Mouse (Mus musculus): ENCODE results near the gene Zfhx3.

The Zfhx3 gene

DNA sequence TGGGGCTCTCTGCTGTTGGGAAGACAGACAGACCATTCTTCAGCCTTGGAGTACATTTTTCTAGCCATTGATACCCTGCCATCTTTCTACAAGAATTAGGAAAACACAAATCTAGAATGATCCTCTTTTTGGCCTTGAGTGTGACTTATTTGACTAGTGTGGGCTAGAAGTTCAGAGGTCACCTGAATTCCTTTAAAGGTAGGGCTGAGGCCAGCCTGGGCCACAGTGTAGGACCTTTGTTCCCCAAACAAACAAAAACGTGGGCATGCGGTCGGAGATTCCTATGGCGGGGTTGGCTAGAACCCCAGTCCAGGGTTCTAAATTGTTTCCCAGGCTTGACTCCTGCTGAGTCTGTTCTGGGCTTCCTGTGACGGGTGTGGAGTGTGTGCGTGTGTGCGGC lies 970.6 kb downstream of the Zfhx3 start:
- DNase-seq (ENCODE audit: extremely low read depth, low read depth), result no peak

DNA sequence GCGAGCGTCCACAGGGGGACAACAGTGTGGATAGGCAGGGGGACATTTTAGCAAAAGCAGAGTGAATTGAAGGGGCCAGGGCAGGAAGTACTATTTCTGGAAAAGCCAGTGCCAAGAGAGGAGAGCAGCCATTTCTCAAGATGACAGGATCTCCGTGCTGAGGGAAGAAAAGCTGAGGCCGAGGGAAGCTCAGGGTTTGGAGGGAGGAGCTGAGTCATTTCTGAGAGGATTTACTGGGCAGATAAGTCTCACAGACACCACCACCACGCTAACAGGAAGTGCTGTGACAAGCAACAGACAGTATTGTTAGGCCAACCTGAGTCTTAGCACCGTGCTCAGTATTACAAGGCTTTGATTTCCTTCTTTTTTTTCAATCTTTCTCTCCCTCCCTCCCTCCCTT lies 973.0 kb downstream of the Zfhx3 start:
- peak; percentile 80 for DNase-seq (ENCODE audit: extremely low read depth, low read depth)

DNA sequence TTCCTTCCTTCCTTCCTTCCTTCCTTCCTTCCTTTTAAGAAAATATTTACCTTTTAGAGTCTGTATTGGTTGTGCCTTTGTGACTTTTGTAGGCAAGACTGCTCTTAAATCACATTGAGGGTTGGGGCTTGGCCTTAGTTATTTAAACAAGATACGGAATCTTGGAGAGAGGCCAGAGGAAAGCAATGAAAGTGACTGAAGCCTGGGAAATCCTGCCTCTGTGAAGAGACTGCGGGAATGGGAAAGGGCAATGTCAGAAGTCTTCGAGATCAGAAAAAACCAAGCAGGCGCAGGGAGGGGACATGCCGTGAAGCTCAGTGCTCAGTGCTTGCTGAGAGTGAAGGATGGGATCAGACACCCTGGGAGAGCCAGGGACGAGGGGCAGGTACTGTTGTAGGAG lies 973.4 kb downstream of the Zfhx3 start:
- no peak for DNase-seq (ENCODE audit: extremely low read depth, low read depth)

DNA sequence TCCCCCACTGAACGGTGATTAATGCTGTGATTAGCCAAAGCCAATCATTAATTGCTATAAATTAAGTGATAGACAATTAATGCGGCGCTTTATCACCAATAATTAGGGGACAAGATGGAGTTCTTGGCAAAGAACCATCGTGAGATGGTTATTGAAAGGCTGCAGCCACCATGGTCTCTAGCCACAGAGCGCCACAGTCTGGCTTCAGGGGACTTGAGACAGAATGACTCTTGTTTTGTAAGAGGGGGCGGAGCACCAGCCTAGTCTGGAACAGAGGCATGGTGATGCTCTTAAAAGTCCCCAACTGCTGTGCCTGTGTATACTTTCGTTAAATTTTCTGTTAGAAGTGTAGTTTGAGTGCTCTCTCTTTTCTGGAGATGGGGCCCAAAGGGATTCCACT lies 977.7 kb downstream of the Zfhx3 start:
- no peak for DNase-seq (ENCODE audit: extremely low read depth, low read depth)

DNA sequence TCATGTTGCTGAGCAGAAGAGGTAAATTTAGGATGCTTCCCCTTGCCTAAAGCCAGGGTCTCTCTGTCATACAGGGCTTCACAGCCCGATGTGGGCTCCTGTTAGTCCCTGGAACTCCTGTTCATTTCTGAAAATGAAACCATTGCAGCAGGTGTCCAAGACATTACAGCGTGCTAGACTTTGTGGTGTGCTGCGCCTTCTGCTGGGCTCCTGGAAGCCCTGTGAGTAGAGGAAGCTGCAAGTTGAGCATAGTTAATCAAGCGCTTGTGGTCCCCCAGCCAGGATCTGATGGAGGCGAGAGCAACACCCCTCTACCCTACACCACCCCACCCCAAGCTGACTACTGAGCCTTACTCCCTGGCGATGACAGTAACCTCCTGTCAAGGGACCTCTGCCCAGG lies 980.7 kb downstream of the Zfhx3 start:
- no peak for DNase-seq (ENCODE audit: extremely low read depth, low read depth)

DNA sequence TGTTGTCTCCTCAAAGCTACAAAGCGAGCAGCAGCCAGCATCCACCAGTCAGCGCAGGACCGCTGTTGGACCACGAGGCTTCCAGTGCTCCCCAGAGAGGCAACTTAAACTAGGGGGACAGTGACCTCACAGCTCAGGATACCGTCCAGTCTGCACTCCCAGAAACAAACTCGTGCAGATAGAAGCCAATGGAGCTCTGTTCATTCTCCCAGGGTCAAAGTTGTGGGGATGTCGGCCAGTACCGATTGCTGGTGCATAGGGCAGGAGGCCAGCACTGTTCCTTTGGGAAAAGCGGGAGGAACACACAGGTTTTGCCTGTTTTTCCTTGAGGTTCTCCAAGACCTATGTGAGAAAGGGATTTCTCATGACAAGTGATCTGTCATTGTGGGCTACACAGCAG lies 982.1 kb downstream of the Zfhx3 start:
- no peak for DNase-seq (ENCODE audit: extremely low read depth, low read depth)

DNA sequence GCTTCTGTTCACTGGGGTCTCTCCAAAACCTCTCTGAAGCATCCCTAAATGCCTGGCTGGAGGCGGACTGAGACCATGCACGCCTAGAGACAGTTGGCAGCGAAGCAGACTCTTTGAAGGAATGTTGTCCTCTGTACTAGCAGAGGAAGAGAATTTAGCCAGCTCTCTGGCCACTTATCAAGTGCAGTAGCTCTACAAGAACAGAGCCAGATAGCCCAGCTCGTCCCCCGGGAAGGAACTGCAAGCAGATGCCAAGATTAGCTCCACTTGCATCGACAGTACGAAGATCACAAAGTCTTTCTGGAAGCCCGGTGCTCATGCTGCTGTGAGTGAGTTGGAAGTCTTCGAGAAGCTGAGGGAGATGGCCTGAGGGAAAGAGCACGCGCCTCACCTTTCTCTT lies 983.7 kb downstream of the Zfhx3 start:
- DNase-seq (ENCODE audit: extremely low read depth, low read depth), result no peak

DNA sequence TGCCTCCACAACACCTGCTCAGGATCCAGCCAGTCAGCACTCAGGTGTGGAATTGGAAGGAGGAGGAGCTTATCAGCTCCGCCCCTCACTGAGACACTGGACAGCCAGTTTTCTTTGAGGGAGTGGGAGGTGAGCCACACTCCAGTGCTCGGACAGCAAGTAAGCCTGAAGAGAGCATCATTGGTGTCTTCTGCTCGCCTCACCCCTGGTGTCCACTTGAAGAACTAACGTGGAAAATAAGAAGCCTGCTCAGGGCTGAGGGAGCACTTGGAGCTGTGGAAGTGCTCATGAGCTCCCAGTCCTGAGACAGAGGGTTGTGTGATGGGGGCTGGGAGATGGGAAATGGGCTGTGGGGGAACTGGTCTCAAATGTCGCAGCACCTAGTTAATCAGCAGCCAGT lies 988.2 kb downstream of the Zfhx3 start:
- DNase-seq (ENCODE audit: extremely low read depth, low read depth), result no peak

DNA sequence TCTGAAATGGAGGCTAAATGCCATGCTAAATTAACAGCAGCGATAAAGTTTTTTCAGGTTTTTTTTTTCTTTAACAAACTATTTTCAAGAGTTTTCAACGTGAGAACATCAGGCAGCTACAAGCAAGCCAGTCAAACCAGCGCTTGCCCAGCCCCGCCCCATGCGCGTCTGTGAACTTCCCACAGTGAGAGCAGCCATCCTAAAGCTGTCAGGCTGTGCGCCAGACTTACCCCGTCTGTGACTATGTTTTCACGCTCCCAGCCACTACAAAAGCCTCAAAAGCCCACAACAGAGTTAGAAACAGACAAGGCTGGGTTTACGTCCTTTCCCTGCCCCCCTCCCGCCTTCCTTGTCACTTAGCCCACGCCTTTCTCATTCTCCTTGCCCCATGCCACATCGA lies 989.4 kb downstream of the Zfhx3 start:
- DNase-seq (ENCODE audit: extremely low read depth, low read depth), result no peak

DNA sequence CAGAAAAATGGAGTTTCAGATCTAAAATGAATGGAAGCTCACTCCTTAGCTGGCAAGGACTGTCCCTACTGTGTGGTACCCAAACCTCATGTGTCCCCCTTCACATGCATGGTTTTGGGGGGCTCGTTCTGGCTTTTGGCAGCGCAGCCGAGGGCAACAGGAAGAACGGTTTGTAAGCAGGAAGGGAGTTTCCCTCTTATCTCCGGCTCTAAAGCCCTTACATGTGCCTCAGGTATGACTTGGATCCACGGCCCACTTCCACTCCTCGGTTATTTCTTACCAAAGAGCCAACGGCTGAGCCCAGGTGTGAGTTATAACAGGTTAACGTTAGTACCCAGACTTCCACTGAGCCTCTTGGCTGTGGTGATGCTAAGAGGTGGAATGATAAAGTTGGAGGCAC lies 990.3 kb downstream of the Zfhx3 start:
- DNase-seq (ENCODE audit: extremely low read depth, low read depth), result peak; percentile 7

DNA sequence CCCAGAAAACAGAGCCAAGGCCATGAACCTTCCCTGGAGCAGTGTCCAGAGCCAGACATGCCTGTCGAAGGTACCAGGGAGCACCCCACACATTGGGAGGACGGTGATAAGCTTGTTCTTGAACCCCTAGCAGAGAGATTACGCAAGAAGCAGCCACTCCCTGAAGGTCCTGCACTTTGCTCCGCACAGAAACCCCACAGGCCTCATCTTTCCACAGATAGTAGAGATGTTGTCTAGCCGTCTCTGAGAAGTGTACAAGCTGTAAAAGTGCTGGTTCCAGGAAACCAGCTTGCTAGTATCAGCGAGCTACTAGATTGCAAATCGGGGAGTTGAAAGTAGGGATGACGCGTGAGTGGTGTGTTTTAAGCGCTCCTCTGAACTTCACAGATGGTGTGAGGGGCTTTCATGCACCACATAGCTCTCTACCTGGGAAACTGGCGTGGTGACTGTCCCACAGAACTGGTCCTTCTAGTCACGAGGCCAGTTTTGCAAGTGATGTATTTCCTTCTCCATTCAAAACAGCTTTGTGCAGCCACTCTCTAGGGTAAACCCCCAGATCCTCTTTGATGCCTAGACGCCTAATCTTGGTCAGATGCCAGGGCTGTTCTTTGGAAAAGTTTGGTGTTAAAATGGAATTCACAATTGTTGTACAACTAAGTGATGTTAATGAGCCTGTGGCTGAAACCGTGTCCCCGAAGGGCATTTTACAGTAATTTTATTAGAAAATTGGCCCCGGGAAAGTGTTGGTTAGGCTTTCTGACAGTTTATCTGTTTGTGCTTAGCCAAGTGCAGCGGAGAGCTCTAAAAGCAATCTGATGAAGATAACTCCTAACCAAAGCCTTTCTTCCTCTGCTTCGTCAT lies 993.6 kb downstream of the Zfhx3 start:
- DNase-seq (ENCODE audit: extremely low read depth, low read depth), result peak; percentile 13

DNA sequence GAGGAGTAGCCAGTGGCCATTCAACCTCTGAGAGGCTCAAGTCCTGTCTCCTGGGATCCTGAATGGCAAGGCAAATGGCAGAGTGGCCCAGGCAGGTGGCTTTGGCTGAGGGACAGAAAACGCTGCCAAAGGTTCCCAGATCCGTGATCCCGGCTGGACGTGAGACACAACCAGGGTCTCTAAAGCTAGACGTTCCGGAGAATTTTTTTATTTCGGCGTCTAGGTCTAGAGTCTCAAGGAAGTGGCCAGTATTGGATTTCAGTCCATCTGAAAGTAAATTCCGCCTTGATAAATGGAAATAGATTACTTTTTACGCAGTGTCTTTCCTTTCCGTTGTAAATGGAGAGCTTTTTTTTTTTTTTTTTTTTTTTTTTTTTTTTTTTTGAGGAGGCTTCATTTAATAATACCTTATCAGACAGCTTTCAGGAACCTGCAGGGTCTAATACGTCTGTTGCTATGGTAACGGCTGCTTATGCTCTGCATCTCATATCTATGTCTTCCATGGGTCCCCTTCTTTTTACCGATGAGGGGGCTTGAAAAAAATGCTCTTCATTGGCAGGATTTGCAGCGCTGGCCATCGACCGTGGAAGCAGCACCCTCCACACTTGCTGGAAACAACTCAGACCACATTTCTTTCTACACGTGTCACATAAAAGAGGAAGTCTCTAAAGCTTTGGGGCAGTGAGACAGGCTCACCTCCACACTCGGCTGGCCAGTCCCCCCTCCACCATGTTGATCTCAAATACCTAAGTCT lies 994.4 kb downstream of the Zfhx3 start:
- peak; percentile 66 for DNase-seq (ENCODE audit: extremely low read depth, low read depth)

DNA sequence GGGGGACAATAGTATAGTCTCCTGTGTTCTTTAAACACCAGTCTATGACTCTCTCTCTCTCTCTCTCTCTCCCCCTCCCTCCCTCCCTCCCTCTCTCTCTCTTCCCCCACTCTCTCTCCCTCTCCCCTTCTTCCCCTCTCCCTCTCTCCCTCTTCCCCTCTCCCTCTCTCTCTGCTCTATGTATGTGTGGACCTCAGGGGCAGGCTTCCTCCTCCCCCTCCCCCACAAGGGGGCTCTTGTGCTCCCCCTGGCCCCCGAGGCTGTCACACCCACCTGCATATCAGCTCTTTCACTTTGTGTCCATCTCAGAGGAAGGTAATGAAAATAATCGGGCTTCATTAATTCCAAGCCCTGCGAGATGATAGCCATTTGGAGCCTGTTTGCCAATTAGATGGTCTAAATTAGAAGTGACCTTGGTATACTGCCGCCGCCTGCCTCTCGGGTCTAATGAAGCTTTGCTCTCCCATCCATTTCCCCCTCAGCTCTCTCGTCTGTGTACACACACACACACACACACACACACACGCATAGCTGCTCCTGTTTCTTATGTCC lies 995.5 kb downstream of the Zfhx3 start:
- no peak for DNase-seq (ENCODE audit: extremely low read depth, low read depth)

DNA sequence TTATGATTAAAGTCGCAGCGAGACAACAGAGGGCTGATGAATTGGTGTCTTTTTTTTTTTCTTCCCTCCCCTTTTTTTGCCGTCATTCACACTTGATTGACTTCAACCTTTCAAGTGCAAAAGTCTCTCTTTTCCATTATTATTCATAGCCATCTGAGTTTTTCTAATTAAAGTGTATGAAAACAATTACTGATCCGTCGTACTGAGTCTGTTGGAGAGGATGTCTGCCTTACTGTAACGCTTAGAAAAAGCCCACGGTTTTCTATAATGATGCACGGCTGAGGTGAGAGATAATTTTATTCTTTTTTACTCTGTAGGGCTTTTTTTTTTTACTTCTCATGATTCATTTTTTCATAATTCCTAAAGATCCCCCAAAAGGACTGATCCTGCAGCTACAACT lies 1000.2 kb downstream of the Zfhx3 start:
- DNase-seq (ENCODE audit: extremely low read depth, low read depth), result no peak

DNA sequence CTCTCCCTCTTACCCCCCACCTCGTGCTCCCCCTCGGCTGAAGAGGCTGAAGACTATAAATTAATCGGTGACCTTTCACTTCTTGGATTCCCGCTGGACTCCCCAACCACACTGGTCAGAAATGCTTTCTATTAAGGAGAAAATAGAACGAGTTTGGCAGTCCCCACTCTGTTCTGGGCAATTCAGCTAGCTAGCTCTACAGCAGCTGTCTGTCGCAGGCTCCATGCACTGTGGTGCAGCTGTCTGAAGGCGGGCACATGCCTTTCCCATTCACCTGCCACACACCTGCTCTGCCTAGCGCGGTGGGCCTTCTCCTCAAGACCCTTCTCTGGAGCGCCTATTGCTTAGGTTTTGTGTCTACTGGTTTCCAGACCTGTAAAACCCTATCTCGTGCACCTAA lies 1000.7 kb downstream of the Zfhx3 start:
- no peak for DNase-seq (ENCODE audit: extremely low read depth, low read depth)

DNA sequence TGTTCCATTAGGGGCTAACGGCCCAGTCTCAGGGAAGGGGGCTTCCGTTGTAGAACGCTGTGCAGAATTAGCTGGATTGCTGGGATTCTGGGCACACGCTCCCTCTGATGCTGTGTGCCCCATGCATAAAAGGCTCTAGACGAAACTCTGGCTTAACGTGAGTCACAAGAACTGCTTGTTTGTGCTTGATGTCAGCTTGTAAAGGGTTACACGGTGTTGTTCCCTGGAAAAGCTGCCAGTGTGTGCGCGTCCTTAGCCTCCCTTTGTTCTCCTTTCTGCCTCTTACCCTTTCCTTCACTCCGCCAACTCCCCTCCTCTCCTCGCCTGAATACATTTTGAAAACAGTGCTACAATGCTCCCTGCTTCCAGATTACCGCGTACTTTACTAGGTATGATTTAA lies 1001.9 kb downstream of the Zfhx3 start:
- DNase-seq (ENCODE audit: extremely low read depth, low read depth), result no peak

DNA sequence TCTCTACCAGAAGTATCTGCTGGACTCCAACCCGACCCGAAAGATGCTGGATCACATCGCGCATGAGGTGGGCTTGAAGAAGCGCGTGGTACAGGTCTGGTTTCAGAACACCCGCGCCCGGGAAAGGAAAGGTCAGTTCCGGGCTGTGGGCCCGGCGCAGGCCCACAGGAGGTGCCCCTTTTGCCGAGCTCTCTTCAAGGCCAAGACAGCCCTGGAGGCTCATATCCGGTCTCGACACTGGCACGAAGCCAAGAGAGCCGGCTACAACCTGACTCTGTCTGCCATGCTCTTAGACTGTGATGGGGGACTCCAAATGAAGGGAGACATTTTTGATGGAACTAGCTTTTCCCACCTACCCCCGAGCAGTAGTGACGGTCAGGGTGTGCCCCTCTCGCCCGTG lies 1007.9 kb downstream of the Zfhx3 start:
- DNase-seq (ENCODE audit: extremely low read depth, low read depth), result no peak

DNA sequence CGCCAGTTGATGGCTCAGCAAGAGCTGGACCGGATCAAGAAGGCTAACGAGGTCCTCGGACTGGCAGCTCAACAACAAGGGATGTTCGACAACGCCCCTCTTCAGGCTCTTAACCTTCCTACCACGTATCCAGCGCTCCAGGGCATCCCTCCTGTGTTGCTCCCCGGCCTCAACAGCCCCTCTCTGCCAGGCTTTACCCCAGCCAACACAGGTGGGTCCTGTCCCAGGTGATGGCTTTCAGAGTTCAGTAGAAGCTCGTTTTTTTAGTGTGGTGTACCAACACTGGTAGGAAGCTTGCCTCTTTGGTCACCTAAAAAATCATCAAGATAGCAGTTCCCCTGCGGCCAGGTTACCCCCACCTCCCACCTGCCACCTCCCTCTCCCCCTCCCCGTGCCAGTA lies 1009.1 kb downstream of the Zfhx3 start:
- DNase-seq (ENCODE audit: extremely low read depth, low read depth), result no peak

DNA sequence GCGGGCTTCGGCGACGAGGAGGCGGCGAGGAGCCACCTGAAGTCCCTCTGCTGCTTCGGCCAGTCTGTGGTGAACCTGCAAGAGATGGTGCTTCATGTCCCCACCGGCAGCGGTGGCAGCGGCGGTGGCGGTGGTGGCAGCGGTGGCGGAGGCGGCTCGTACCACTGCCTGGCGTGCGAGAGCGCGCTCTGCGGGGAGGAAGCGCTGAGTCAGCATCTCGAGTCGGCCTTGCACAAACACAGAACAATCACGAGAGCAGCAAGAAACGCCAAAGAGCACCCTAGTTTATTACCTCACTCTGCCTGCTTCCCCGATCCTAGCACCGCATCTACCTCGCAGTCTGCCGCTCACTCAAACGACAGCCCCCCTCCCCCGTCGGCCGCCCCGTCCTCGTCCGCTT lies 1014.0 kb downstream of the Zfhx3 start:
- no peak for DNase-seq (ENCODE audit: extremely low read depth, low read depth)

DNA sequence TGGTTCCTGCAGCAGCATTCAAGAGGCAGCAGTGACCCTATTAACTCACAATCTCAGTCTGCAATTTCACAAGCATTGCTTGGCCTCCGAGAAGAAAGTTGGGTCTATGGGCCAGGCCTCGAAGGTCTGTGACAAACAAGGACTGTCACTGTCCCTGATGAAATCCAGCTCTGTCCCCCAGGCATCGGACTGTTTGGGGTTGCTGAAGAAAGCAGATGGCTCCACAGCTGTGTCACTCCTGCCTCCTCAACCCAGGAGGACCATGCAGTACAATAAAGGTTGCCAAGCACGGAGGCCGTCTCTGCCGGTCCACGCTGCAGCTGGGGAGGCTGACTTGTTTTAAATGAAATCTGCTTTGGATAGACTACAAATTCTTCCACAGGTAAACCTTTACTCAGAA lies 1020.1 kb downstream of the Zfhx3 start:
- no peak for DNase-seq (ENCODE audit: extremely low read depth, low read depth)

DNA sequence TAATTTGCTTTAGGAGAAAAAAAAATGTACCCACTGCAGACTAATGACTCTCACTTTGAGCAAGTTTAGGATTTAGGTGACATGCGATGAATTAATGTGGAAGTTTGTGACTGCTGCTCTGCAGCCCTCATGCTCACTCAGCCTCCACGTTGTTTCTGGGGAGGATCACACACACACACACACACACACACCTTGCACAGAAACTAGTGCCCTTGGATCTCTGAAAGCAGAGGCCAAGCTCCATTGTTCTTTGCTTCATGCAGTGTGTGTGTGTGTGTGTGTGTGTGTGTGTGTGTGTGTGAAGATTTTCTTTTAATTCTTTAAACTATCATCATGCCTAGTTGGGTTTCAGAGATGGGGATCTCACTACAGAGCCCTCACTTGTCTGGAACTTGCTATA lies 1020.7 kb downstream of the Zfhx3 start:
- DNase-seq (ENCODE audit: extremely low read depth, low read depth), result no peak

DNA sequence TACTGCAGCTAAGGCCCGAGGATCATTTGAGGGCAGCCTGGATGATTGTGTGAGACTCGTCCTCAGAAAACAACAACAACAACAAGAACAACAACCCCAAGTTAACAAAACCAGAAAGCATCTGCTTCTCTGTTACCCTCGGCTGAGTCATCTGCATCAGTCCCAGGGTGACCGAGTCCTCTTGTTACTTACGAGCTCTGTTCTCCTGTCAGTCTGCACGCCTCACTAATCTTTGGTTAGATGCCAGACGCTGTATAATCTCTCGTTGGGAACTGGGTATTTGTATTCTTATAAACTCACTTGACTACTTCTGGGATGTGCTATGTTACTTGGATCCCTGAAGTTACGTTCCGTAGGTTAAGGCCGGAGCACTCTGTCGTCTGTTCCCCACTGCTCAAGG lies 1023.6 kb downstream of the Zfhx3 start:
- no peak for DNase-seq (ENCODE audit: extremely low read depth, low read depth)
